Comparison of ENCODE assay signal across 25 mouse cellular contexts in the genomic region with DNA sequence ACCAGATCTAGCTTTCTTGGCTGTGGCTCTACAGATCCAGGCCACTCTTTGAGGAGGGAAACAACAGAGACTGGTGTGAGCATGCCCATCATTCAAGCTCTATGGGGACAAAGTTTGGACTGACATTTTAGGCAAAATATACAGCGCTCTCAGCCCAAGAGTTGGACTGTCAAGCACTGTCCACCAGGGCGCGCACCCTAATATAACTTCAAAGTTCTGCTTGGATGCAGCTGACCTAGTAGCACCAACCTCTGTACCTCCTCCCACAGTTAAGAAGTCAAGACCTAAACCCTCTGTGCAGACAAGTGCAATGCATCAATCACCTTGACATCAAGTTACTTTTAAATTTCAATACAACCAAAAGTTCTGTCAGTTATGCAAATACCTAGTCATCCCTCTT. TPM values are rescaled to one million over a fixed set of nuclear protein-coding genes. Genes with fewer than 3 reads are reported as not detected.
A peak's percentile ranks its signal among the peaks of the same experiment; 100 is the strongest.
DNase-seq lines count a peak whose midpoint lies in the region; ATAC-seq and TF ChIP-seq lines count a peak whose summit lies in the region.
"Had no signal": no experiment of that assay in that cellular context is flagged by ENCODE, and none has a peak within 500 bp of the region (broad histone marks: within the 10 kb centered on the region; RNA-seq: fewer than 3 reads in every experiment).

No protein-coding gene starts in this region.

- peaks cover 3% of the 10 kb centered on the region; the same call in 1 of the 2 replicates for H3K4me1 ChIP-seq in liver, adult 2 months (ENCODE audit: control insufficient read depth, insufficient read depth, low read length)
- H3K4me1 ChIP-seq in liver, embryonic 12.5 days = peaks cover 31% of the 10 kb centered on the region
- no peaks in the 10 kb centered on the region for H3K4me1 ChIP-seq in midbrain, postnatal 0 days (ENCODE audit: insufficient read depth, low read length)
- H3K4me1 ChIP-seq in midbrain, embryonic 15.5 days = no peaks in the 10 kb centered on the region
- peaks cover 6 to 8% of the 10 kb centered on the region in 2 experiments for H3K4me1 ChIP-seq in MEL (ENCODE audit: control insufficient read depth in 1 of 2, insufficient read depth in 2 of 2, low read length in 2 of 2)
- no peaks in the 10 kb centered on the region for H3K4me1 ChIP-seq in stomach, postnatal 0 days (replicated peaks; ENCODE audit: control insufficient read depth, insufficient read depth)
- H3K4me1 ChIP-seq: embryonic facial prominence, embryonic 12.5 days had no signal

- H3K36me3 ChIP-seq in liver, adult 2 months (ENCODE audit: control insufficient read depth, insufficient read depth, low read length) = no peaks in the 10 kb centered on the region; the same call in 1 of the 2 replicates
- H3K36me3 ChIP-seq in liver, embryonic 12.5 days = 0 out of 2 replicates have a peak, but pooled peaks cover 7% of the 10 kb centered on the region
- H3K36me3 ChIP-seq in midbrain, postnatal 0 days (ENCODE audit: insufficient read depth, low read length) = no peaks in the 10 kb centered on the region
- no peaks in the 10 kb centered on the region for H3K36me3 ChIP-seq in midbrain, embryonic 15.5 days (replicated peaks)
- peaks cover 2 to 27% of the 10 kb centered on the region in 2 experiments; a peak in 2 of 4 replicates for H3K36me3 ChIP-seq in MEL (ENCODE audit: control insufficient read depth in 1 of 2, insufficient read depth in 2 of 2, low read length in 2 of 2)
- H3K36me3 ChIP-seq in stomach, postnatal 0 days (ENCODE audit: control insufficient read depth, insufficient read depth, low read length) = no peaks in the 10 kb centered on the region; the same call in 1 of the 2 replicates
- H3K36me3 ChIP-seq: embryonic facial prominence, embryonic 12.5 days; limb, embryonic 13.5 days had no signal

- 92% methylated on average over 3 of the region's 3 CpGs for WGBS in liver, adult 2 months
- WGBS in liver, embryonic 12.5 days (ENCODE audit: insufficient replicate concordance) = 87% methylated on average over 3 of the region's 3 CpGs
- WGBS in midbrain, postnatal 0 days = 92% methylated on average over 3 of the region's 3 CpGs
- WGBS in midbrain, embryonic 15.5 days = 95% methylated on average over 3 of the region's 3 CpGs
- 89% methylated on average over 3 of the region's 3 CpGs for WGBS in stomach, postnatal 0 days

- ATAC-seq in liver, embryonic 12.5 days = no peak
- ATAC-seq in midbrain, postnatal 0 days (ENCODE audit: low FRiP score) = no peak
- no peak for ATAC-seq in midbrain, embryonic 15.5 days (replicated peaks)
- ATAC-seq in stomach, postnatal 0 days (ENCODE audit: low FRiP score, low TSS enrichment) = no peak
- ATAC-seq: forebrain, embryonic 14.5 days had no signal

- TF ChIP-seq EP300 in MEL (IDR thresholded peaks at IDR 0.05; ENCODE audit: low read depth in 1 of 2, low read length in 2 of 2) = no peak
- no peak for TF ChIP-seq EP300 in stomach, postnatal 0 days (optimal IDR thresholded peaks at IDR 0.05)

- 0 out of 2 replicates have a peak, but pooled peaks have one; percentile 20 for TF ChIP-seq CTCF in liver, adult 2 months (IDR thresholded peaks at IDR 0.05; ENCODE audit: low read depth, low read length)
- TF ChIP-seq CTCF in midbrain, postnatal 0 days (IDR thresholded peaks at IDR 0.05) = peak; percentile 8; the same call in 1 of the 2 replicates
- TF ChIP-seq CTCF in MEL (IDR thresholded peaks at IDR 0.05 in 2 of 3, conservative IDR thresholded peaks at IDR 0.05 in 1 of 3; ENCODE audit: control insufficient read depth in 1 of 3, insufficient read depth in 1 of 3, low read depth in 2 of 3, low read length in 3 of 3, poor library complexity in 1 of 3, severe bottlenecking in 1 of 3) = peak; percentile 7 to 32 (median 20); a peak in 3 of 6 replicates
- peak; percentile 32; the same call in 1 of the 2 replicates for TF ChIP-seq CTCF in stomach, postnatal 0 days (IDR thresholded peaks at IDR 0.05; ENCODE audit: low read depth)

- H3K27me3 ChIP-seq in liver, adult 2 months (ENCODE audit: control insufficient read depth, insufficient read depth, low read length) = no peaks in the 10 kb centered on the region
- H3K27me3 ChIP-seq in liver, embryonic 12.5 days (replicated peaks) = no peaks in the 10 kb centered on the region
- H3K27me3 ChIP-seq in midbrain, postnatal 0 days (ENCODE audit: insufficient read depth, low read length) = no peaks in the 10 kb centered on the region
- H3K27me3 ChIP-seq in midbrain, embryonic 15.5 days (replicated peaks) = no peaks in the 10 kb centered on the region
- no peaks in the 10 kb centered on the region for H3K27me3 ChIP-seq in MEL (ENCODE audit: control insufficient read depth in 1 of 2, insufficient read depth in 2 of 2, low read length in 2 of 2)
- H3K27me3 ChIP-seq in stomach, postnatal 0 days (ENCODE audit: control insufficient read depth, insufficient read depth, low read length) = no peaks in the 10 kb centered on the region
- H3K27me3 ChIP-seq: CH12.LX; embryonic facial prominence, embryonic 12.5 days; heart, embryonic 13.5 days; limb, embryonic 13.5 days had no signal

- H3K79me2 ChIP-seq in liver, adult 2 months (ENCODE audit: control insufficient read depth, insufficient read depth, low read length) = peaks cover 46% of the 10 kb centered on the region
- H3K79me2 ChIP-seq in MEL (ENCODE audit: control insufficient read depth, insufficient read depth, low read length, poor library complexity) = peaks cover 34% of the 10 kb centered on the region

- H3K27ac ChIP-seq in liver, adult 2 months (replicated peaks; ENCODE audit: insufficient read depth, low read depth, low read length) = no peak overlapping the region
- H3K27ac ChIP-seq in liver, embryonic 12.5 days = no peak overlapping the region
- no peak overlapping the region for H3K27ac ChIP-seq in midbrain, postnatal 0 days (ENCODE audit: low read depth, low read length)
- H3K27ac ChIP-seq in midbrain, embryonic 15.5 days = no peak overlapping the region
- H3K27ac ChIP-seq in MEL (ENCODE audit: control insufficient read depth, low read depth, low read length) = no peak overlapping the region
- no peak overlapping the region for H3K27ac ChIP-seq in stomach, postnatal 0 days (replicated peaks)
- H3K27ac ChIP-seq: embryonic facial prominence, embryonic 12.5 days; heart, adult 2 months; heart, embryonic 13.5 days; hindbrain, embryonic 14.5 days; layer of hippocampus, adult 2 months; limb, embryonic 13.5 days had no signal

- no peak overlapping the region for H3K4me3 ChIP-seq in liver, adult 2 months (ENCODE audit: insufficient read depth, low read depth, low read length)
- no peak overlapping the region for H3K4me3 ChIP-seq in liver, embryonic 12.5 days
- H3K4me3 ChIP-seq in midbrain, postnatal 0 days (ENCODE audit: low read depth, low read length) = no peak overlapping the region
- no peak overlapping the region for H3K4me3 ChIP-seq in midbrain, embryonic 15.5 days
- H3K4me3 ChIP-seq in MEL (ENCODE audit: control insufficient read depth in 1 of 2, insufficient read depth in 1 of 2, low read depth in 2 of 2, low read length in 2 of 2) = no peak overlapping the region
- H3K4me3 ChIP-seq in stomach, postnatal 0 days (ENCODE audit: low read depth, low read length) = no peak overlapping the region
- H3K4me3 ChIP-seq: embryonic facial prominence, embryonic 12.5 days; heart, adult 2 months; heart, embryonic 13.5 days; layer of hippocampus, adult 2 months; limb, embryonic 13.5 days had no signal

- no peak overlapping the region for H3K9ac ChIP-seq in liver, adult 2 months (ENCODE audit: low read depth, low read length)
- no peak overlapping the region for H3K9ac ChIP-seq in liver, embryonic 12.5 days
- H3K9ac ChIP-seq in midbrain, postnatal 0 days (replicated peaks; ENCODE audit: low read length, poor library complexity, severe bottlenecking) = no peak overlapping the region
- no peak overlapping the region for H3K9ac ChIP-seq in midbrain, embryonic 15.5 days
- H3K9ac ChIP-seq in MEL (ENCODE audit: control insufficient read depth, low read depth, low read length, poor library complexity, severe bottlenecking) = no peak overlapping the region
- H3K9ac ChIP-seq in stomach, postnatal 0 days (ENCODE audit: low read length) = no peak overlapping the region
- H3K9ac ChIP-seq: embryonic facial prominence, embryonic 12.5 days; heart, embryonic 13.5 days; hindbrain, embryonic 14.5 days; limb, embryonic 13.5 days had no signal

- no peak for DNase-seq in liver, adult 2 months (ENCODE audit: extremely low read depth, low read depth, low spot score)
- DNase-seq in midbrain, postnatal 0 days (ENCODE audit: low spot score) = no peak
- no peak for DNase-seq in MEL (ENCODE audit: low read depth, low spot score)
- no peak for DNase-seq in stomach, postnatal 0 days (ENCODE audit: low spot score)
- DNase-seq in embryo, embryonic 10.5 days (ENCODE audit: low spot score) = no peak
- no peak for DNase-seq in layer of hippocampus, postnatal 25 days (ENCODE audit: extremely low spot score in 1 of 2, low spot score in 1 of 2)
- DNase-seq: adrenal gland, adult 8-10 months; cerebellum, adult 11 months; cerebellum, adult 9-10 months; cerebellum, postnatal 36 days; embryo, embryonic 11 days; heart, adult 2 months; heart, postnatal 10 days; kidney, adult 8-10 months; lung, postnatal 14 days had no signal

- TF ChIP-seq POLR2A in liver, adult 2 months (IDR thresholded peaks at IDR 0.05; ENCODE audit: extremely low read depth, insufficient read depth, low read length) = no peak
- TF ChIP-seq POLR2A in MEL (IDR thresholded peaks at IDR 0.05; ENCODE audit: control insufficient read depth in 1 of 2, insufficient read depth in 1 of 2, low read depth in 1 of 2, low read length in 2 of 2, poor library complexity in 1 of 2) = no peak

- TF ChIP-seq RAD21 in MEL (IDR thresholded peaks at IDR 0.05; ENCODE audit: low read depth, low read length) = no peak

- no peaks in the 10 kb centered on the region for H3K9me3 ChIP-seq in liver, embryonic 12.5 days (replicated peaks)
- H3K9me3 ChIP-seq in midbrain, postnatal 0 days (ENCODE audit: low read length) = no peaks in the 10 kb centered on the region
- no peaks in the 10 kb centered on the region for H3K9me3 ChIP-seq in midbrain, embryonic 15.5 days
- H3K9me3 ChIP-seq in MEL (replicated peaks; ENCODE audit: insufficient read depth, low read length) = no peaks in the 10 kb centered on the region
- H3K9me3 ChIP-seq in stomach, postnatal 0 days (ENCODE audit: control insufficient read depth, low read length) = no peaks in the 10 kb centered on the region
- H3K9me3 ChIP-seq: embryonic facial prominence, embryonic 12.5 days; heart, embryonic 13.5 days; limb, embryonic 13.5 days had no signal

- H3K4me2 ChIP-seq in liver, embryonic 12.5 days = no peak overlapping the region
- H3K4me2 ChIP-seq in midbrain, postnatal 0 days (ENCODE audit: low read depth, low read length, poor library complexity, severe bottlenecking) = no peak overlapping the region
- no peak overlapping the region for H3K4me2 ChIP-seq in midbrain, embryonic 15.5 days
- H3K4me2 ChIP-seq in stomach, postnatal 0 days (replicated peaks; ENCODE audit: low read depth) = no peak overlapping the region
- H3K4me2 ChIP-seq: embryonic facial prominence, embryonic 12.5 days; heart, embryonic 13.5 days; hindbrain, embryonic 14.5 days; limb, embryonic 13.5 days; midbrain, embryonic 11.5 days had no signal

RNA-seq across cellular contexts. Expression of gene Pdpk1, which starts 19.2 kb away (rescaled TPM):
- total RNA-seq in liver, adult 2 months (2014; rRNA removed) = 19.7 and 23.6 TPM in 2 replicates
- polyA plus RNA-seq in liver, adult 2 months (2012; rRNA removed) = 8.6 and 10.2 TPM in 2 replicates
- 31.4 and 34.9 TPM in 2 replicates for polyA plus RNA-seq in liver, embryonic 12.5 days (2016; fragmentation: Nextera tagmentation; extraction: Ambion mirVana)
- 57.9 and 68.1 TPM in 2 replicates for total RNA-seq in midbrain, postnatal 0 days (2014; rRNA removed)
- 53.2 and 61.5 TPM in 2 replicates for polyA plus RNA-seq in midbrain, postnatal 0 days (2015; fragmentation: Nextera tagmentation; extraction: Ambion mirVana)
- polyA plus RNA-seq in midbrain, embryonic 15.5 days (2015; fragmentation: Nextera tagmentation; extraction: Ambion mirVana) = 69.8 and 75.5 TPM in 2 replicates
- total RNA-seq in MEL (2012; rRNA removed) = 19.0 and 19.3 TPM in 2 replicates
- 10 to 100 TPM; 18.3 to 26.9 TPM for polyA plus RNA-seq in MEL (2012; ENCODE audit: insufficient read depth in 1 of 2, insufficient read length in 2 of 2, low read depth in 1 of 2, low replicate concordance in 2 of 2, missing spikeins in 1 of 2)
- 26.7 and 28.0 TPM in 2 replicates for polyA plus RNA-seq in stomach, postnatal 0 days (2015; fragmentation: Nextera tagmentation; extraction: Ambion mirVana)
- total RNA-seq in layer of hippocampus, postnatal 25 days (2021) = 100 to 1,000 TPM; 102 to 108 TPM

RNA-seq across cellular contexts. Expression of gene Amdhd2, which starts 32.0 kb away (rescaled TPM):
- 19.3 and 23.8 TPM in 2 replicates for total RNA-seq in liver, adult 2 months (2014; rRNA removed)
- 26.7 and 35.4 TPM in 2 replicates for polyA plus RNA-seq in liver, adult 2 months (2012; rRNA removed)
- 20.9 and 22.7 TPM in 2 replicates for polyA plus RNA-seq in liver, embryonic 12.5 days (2016; fragmentation: Nextera tagmentation; extraction: Ambion mirVana)
- total RNA-seq in midbrain, postnatal 0 days (2014; rRNA removed) = 40.2 and 58.6 TPM in 2 replicates
- 34.0 and 41.4 TPM in 2 replicates for polyA plus RNA-seq in midbrain, postnatal 0 days (2015; fragmentation: Nextera tagmentation; extraction: Ambion mirVana)
- polyA plus RNA-seq in midbrain, embryonic 15.5 days (2015; fragmentation: Nextera tagmentation; extraction: Ambion mirVana) = 32.1 and 39.6 TPM in 2 replicates
- 11.4 and 15.9 TPM in 2 replicates for total RNA-seq in MEL (2012; rRNA removed)
- 10 to 100 TPM in 1 of 2 experiments, not detected in 1; 36.1 TPM for polyA plus RNA-seq in MEL (2012; ENCODE audit: insufficient read depth in 1 of 2, insufficient read length in 2 of 2, low read depth in 1 of 2, low replicate concordance in 2 of 2, missing spikeins in 1 of 2)
- polyA plus RNA-seq in stomach, postnatal 0 days (2015; fragmentation: Nextera tagmentation; extraction: Ambion mirVana) = 20.5 and 21.7 TPM in 2 replicates
- 10 to 100 TPM; 36.3 to 38.4 TPM for total RNA-seq in layer of hippocampus, postnatal 25 days (2021)

RNA-seq across cellular contexts. Expression of gene Atp6v0c, which starts 37.9 kb away (rescaled TPM):
- 40.0 and 68.4 TPM in 2 replicates for total RNA-seq in liver, adult 2 months (2014; rRNA removed)
- polyA plus RNA-seq in liver, adult 2 months (2012; rRNA removed) = 625 and 644 TPM in 2 replicates
- 371 and 388 TPM in 2 replicates for polyA plus RNA-seq in liver, embryonic 12.5 days (2016; fragmentation: Nextera tagmentation; extraction: Ambion mirVana)
- total RNA-seq in midbrain, postnatal 0 days (2014; rRNA removed) = 730 and 771 TPM in 2 replicates
- polyA plus RNA-seq in midbrain, postnatal 0 days (2015; fragmentation: Nextera tagmentation; extraction: Ambion mirVana) = 2,426 and 2,595 TPM in 2 replicates
- polyA plus RNA-seq in midbrain, embryonic 15.5 days (2015; fragmentation: Nextera tagmentation; extraction: Ambion mirVana) = 1,357 and 1,392 TPM in 2 replicates
- total RNA-seq in MEL (2012; rRNA removed) = 58.4 and 59.3 TPM in 2 replicates
- polyA plus RNA-seq in MEL (2012; ENCODE audit: insufficient read depth in 1 of 2, insufficient read length in 2 of 2, low read depth in 1 of 2, low replicate concordance in 2 of 2, missing spikeins in 1 of 2) = 100 to 1,000 TPM; 125 to 515 TPM
- 608 and 627 TPM in 2 replicates for polyA plus RNA-seq in stomach, postnatal 0 days (2015; fragmentation: Nextera tagmentation; extraction: Ambion mirVana)
- 1,000 to 10,000 TPM; 1,231 to 1,342 TPM for total RNA-seq in layer of hippocampus, postnatal 25 days (2021)

RNA-seq across cellular contexts. Expression of gene Kctd5, which starts 58.3 kb away (rescaled TPM):
- 4.5 and 4.6 TPM in 2 replicates for total RNA-seq in liver, adult 2 months (2014; rRNA removed)
- 4.6 and 6.0 TPM in 2 replicates for polyA plus RNA-seq in liver, adult 2 months (2012; rRNA removed)
- 27.7 and 29.1 TPM in 2 replicates for polyA plus RNA-seq in liver, embryonic 12.5 days (2016; fragmentation: Nextera tagmentation; extraction: Ambion mirVana)
- 92.0 and 99.8 TPM in 2 replicates for total RNA-seq in midbrain, postnatal 0 days (2014; rRNA removed)
- polyA plus RNA-seq in midbrain, postnatal 0 days (2015; fragmentation: Nextera tagmentation; extraction: Ambion mirVana) = 80.2 and 81.3 TPM in 2 replicates
- 73.4 and 77.9 TPM in 2 replicates for polyA plus RNA-seq in midbrain, embryonic 15.5 days (2015; fragmentation: Nextera tagmentation; extraction: Ambion mirVana)
- 19.3 and 20.2 TPM in 2 replicates for total RNA-seq in MEL (2012; rRNA removed)
- polyA plus RNA-seq in MEL (2012; ENCODE audit: insufficient read depth in 1 of 2, insufficient read length in 2 of 2, low read depth in 1 of 2, low replicate concordance in 2 of 2, missing spikeins in 1 of 2) = 10 to 100 TPM in 1 of 2 experiments, not detected in 1; 33.2 TPM
- polyA plus RNA-seq in stomach, postnatal 0 days (2015; fragmentation: Nextera tagmentation; extraction: Ambion mirVana) = 44.7 and 45.6 TPM in 2 replicates
- 10 to 100 TPM; 30.7 to 34.9 TPM for total RNA-seq in layer of hippocampus, postnatal 25 days (2021)
